ENCODE assay signal across 19 mouse cellular contexts in the genomic region with DNA sequence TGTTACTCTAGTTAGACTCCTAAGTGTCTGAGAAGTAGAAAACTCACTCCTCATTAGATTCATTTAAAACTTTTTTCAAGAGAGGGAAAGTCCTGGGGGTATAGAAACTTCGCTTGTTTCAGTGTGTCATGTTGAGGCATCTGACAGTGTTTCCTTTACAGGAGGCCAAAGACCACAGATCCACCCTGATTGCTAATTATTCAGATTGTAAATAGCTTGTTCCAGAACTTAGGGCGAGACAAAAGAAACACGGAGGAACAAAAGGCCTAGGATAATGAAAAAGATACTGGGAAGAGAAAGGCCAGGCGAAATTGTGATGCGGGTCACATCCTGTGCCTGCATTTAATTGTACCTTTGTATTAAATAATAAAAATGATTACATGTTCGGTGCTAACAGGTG.
"Had no signal": no experiment of that assay in that cellular context is flagged by ENCODE, and none has a peak within 500 bp of the region (broad histone marks: within the 10 kb centered on the region; RNA-seq: fewer than 3 reads in every experiment).

No protein-coding gene starts in this region.

- H3K9ac ChIP-seq: liver, embryonic 14.5 days; lung, embryonic 14.5 days; midbrain, embryonic 12.5 days; neural tube, embryonic 13.5 days; neural tube, embryonic 15.5 days had no signal

- H3K9me3 ChIP-seq: midbrain, embryonic 12.5 days; neural tube, embryonic 13.5 days; neural tube, embryonic 15.5 days had no signal

- H3K4me3 ChIP-seq: megakaryocyte, embryonic 14.5 days; midbrain, embryonic 12.5 days; myocyte; neural tube, embryonic 13.5 days; neural tube, embryonic 15.5 days had no signal

- H3K27me3 ChIP-seq: megakaryocyte, embryonic 14.5 days; midbrain, embryonic 12.5 days; neural tube, embryonic 13.5 days; neural tube, embryonic 15.5 days had no signal

- H3K4me2 ChIP-seq: lung, embryonic 14.5 days; midbrain, embryonic 12.5 days; neural tube, embryonic 13.5 days; neural tube, embryonic 15.5 days had no signal

- H3K36me3 ChIP-seq: midbrain, embryonic 12.5 days; neural tube, embryonic 13.5 days; neural tube, embryonic 15.5 days had no signal

- DNase-seq: lung, adult 18-20 months; lung, embryonic 14.5 days; lung, postnatal 10 days; midbrain, embryonic 14.5 days; right cerebral cortex, adult 18-20 months; right cerebral cortex, postnatal 25 days; right cerebral cortex, postnatal 4 days; spleen, adult 18-20 months; thymus, adult 18-20 months; thymus, postnatal 14 days; thymus, postnatal 36 days had no signal

- ATAC-seq: midbrain, embryonic 16.5 days had no signal

- H3K4me1 ChIP-seq: midbrain, embryonic 12.5 days; neural tube, embryonic 13.5 days; neural tube, embryonic 15.5 days had no signal

- H3K27ac ChIP-seq: liver, embryonic 14.5 days; macrophage; midbrain, embryonic 12.5 days; neural tube, embryonic 13.5 days; neural tube, embryonic 15.5 days had no signal
